Mouse (Mus musculus) urinary bladder, adult 2 months (tissue): ENCODE measurements around the gene Trappc2. TPM values are rescaled to one million over a fixed set of nuclear protein-coding genes. Genes with fewer than 3 reads are reported as not detected.

Source experiments
- DNase-seq: peaks from one replicate; pipeline ENCODE4 v3.0.0; 2022; ENCODE audit warnings: low spot score
- polyA plus RNA-seq: library from polyadenylated mRNA; depleted of rRNA; stranded (reverse); fragments of >200 nt; gene quantifications from 2 replicates; pipeline ENCODE4 v1.2.3, GENCODE M21; 2012; rRNA removed

Trappc2 gene
- polyA plus RNA-seq = 16.4 and 18.1 TPM in 2 replicates

GRCm38 (mm10) chrX:166440036-166440615, at the start of gene Trappc2:
Gene Trappc2 (plus strand): TSS chrX:166440574.
- DNase-seq = peak; percentile 22

GRCm38 (mm10) chrX:166393753-166394152, 46.6 kb upstream of the Trappc2 start:
- no peak for DNase-seq

GRCm38 (mm10) chrX:166407865-166408264, 32.5 kb upstream of the Trappc2 start:
- DNase-seq = no peak

GRCm38 (mm10) chrX:166416196-166416595, 24.2 kb upstream of the Trappc2 start:
- no peak for DNase-seq

GRCm38 (mm10) chrX:166434812-166435211, 5.6 kb upstream of the Trappc2 start:
- DNase-seq = no peak

GRCm38 (mm10) chrX:166440616-166441063, 266 bp downstream of the Trappc2 start, which contains the start of gene Ofd1:
Gene Ofd1 (minus strand): TSS chrX:166440704.
- DNase-seq = peak; percentile 75

- no peak for DNase-seq
These were observed 4.2 kb downstream of the Trappc2 start for GRCm38 (mm10) chrX:166444552-166444951.

- no peak for DNase-seq
These were observed 13.2 kb downstream of the Trappc2 start for GRCm38 (mm10) chrX:166453532-166453931.

GRCm38 (mm10) chrX:166454331-166454730, 14.0 kb downstream of the Trappc2 start:
- no peak for DNase-seq

- no peak for DNase-seq
These were observed 15.2 kb downstream of the Trappc2 start for GRCm38 (mm10) chrX:166455525-166455924.

- no peak for DNase-seq
These were observed 27.9 kb downstream of the Trappc2 start for GRCm38 (mm10) chrX:166468321-166468720.

- DNase-seq = no peak
These were observed 32.2 kb downstream of the Trappc2 start for GRCm38 (mm10) chrX:166472612-166473011.

GRCm38 (mm10) chrX:166477393-166477792, 37.0 kb downstream of the Trappc2 start:
- no peak for DNase-seq

GRCm38 (mm10) chrX:166478631-166479364, 38.4 kb downstream of the Trappc2 start:
- no peak for DNase-seq

- DNase-seq = peak; percentile 71
These were observed 39.1 kb downstream of the Trappc2 start, which contains the start of gene Rab9 for GRCm38 (mm10) chrX:166479365-166479983. Gene Rab9 (minus strand): TSS chrX:166479867.

GRCm38 (mm10) chrX:166495052-166495451, 54.7 kb downstream of the Trappc2 start:
- no peak for DNase-seq

- no peak for DNase-seq
These were observed 57.4 kb downstream of the Trappc2 start for GRCm38 (mm10) chrX:166497771-166498170.

- DNase-seq = no peak
These were observed 59.3 kb downstream of the Trappc2 start for GRCm38 (mm10) chrX:166499496-166500190.
